Mouse (Mus musculus) liver, embryonic 14.5 days (tissue): Measurements from ENCODE around the gene Xirp1. TPM values are rescaled to one million over a fixed set of nuclear protein-coding genes. Genes with fewer than 3 reads are reported as not detected.

Source experiments
- ATAC-seq: fragments of 200-750 bp; cut with Nextera tagmentation; 2 replicates; pipeline ENCODE4 v1.8.0; 2017; ENCODE audit warnings: moderate number of reproducible peaks, mild to moderate bottlenecking, moderate library complexity; ENCODE audit not compliant: insufficient read depth
- DNase-seq, 3 experiments: peaks; one replicate each; pipeline ENCODE4 v3.0.0-alpha.2; 2012 to 2013; ENCODE audit warnings: low read depth in 3 of 3, low spot score in 3 of 3
- H3K27ac ChIP-seq: fragments of 300-500 bp; sonication (generic); 2 replicates; pipeline ENCODE4 v1.5.1; 2014; ENCODE audit warnings: moderate library complexity, mild to moderate bottlenecking, control low read depth, inconsistent platforms
- H3K27me3 ChIP-seq: fragments of 300-500 bp; sonication (generic); 2 replicates; pipeline ENCODE4 v1.6.1; 2014; ENCODE audit warnings: mild to moderate bottlenecking, low read length, moderate library complexity; ENCODE audit not compliant: control insufficient read depth, insufficient read depth
- H3K36me3 ChIP-seq: fragments of 300-500 bp; sonication (generic); replicated peaks from 2 replicates; pipeline ENCODE4 v1.6.1; 2014; ENCODE audit warnings: low read depth; ENCODE audit not compliant: control insufficient read depth, insufficient read depth
- H3K4me1 ChIP-seq, 2 experiments: fragments of 200-500 bp in 1 of 2; fragments of 300-500 bp in 1 of 2; sonication (generic) in 1 of 2; replicated peaks; 2 replicates each; pipeline ENCODE4 v1.6.1; 2012 to 2014; ENCODE audit warnings: antibody characterized with exemption in 1 of 2, inconsistent platforms in 1 of 2, low read length in 1 of 2; ENCODE audit not compliant: control insufficient read depth in 2 of 2, insufficient read depth in 2 of 2
- H3K4me2 ChIP-seq: fragments of 300-500 bp; sonication (generic); 2 replicates; pipeline ENCODE4 v1.6.1; 2014; ENCODE audit warnings: low read depth, mild to moderate bottlenecking, control low read depth, moderate library complexity
- H3K4me3 ChIP-seq, 2 experiments: fragments of 200-500 bp in 1 of 2; fragments of 300-500 bp in 1 of 2; sonication (generic) in 1 of 2; 2 replicates each; pipeline ENCODE4 v1.5.1; 2012 to 2014; ENCODE audit warnings: low read depth in 2 of 2, low read length in 2 of 2, mild to moderate bottlenecking in 2 of 2, control low read depth in 1 of 2, inconsistent platforms in 1 of 2, moderate library complexity in 1 of 2; ENCODE audit not compliant: insufficient read depth in 1 of 2
- H3K9ac ChIP-seq: fragments of 300-500 bp; sonication (generic); replicated peaks from 2 replicates; pipeline ENCODE4 v1.6.1; 2014; ENCODE audit warnings: mild to moderate bottlenecking, control low read depth, moderate library complexity
- H3K9me3 ChIP-seq: fragments of 300-500 bp; sonication (generic); 2 replicates; pipeline ENCODE4 v1.6.1; 2016; ENCODE audit warnings: low read length, mixed read lengths; ENCODE audit not compliant: control insufficient read depth
- CTCF ChIP-seq: IDR thresholded peaks from 2 replicates; pipeline ENCODE4 v1.5.1; 2016; ENCODE audit warnings: antibody characterized with exemption, low read depth, control low read depth
- EP300 ChIP-seq: IDR thresholded peaks from 2 replicates; pipeline ENCODE4 v1.6.1; 2016; ENCODE audit warnings: antibody characterized with exemption, low read depth
- WGBS: fragments of 180-500 bp; shearing (Covaris S2); extraction: QIAGEN DNeasy Blood & Tissue Kit; methylation state at CpG from one replicate; pipeline ENCODE4 v1.1.7; 2014; ENCODE audit not compliant: insufficient replicate concordance; 5-methylcytosine and 5-hydroxymethylcytosine counted together
- polyA plus RNA-seq, 2 experiments: library from polyadenylated mRNA; depleted of rRNA in 1 of 2; stranded (reverse) in 1 of 2; unstranded in 1 of 2; fragments of >200 nt; fragmentation: Nextera tagmentation in 1 of 2; extraction: Ambion mirVana in 1 of 2; gene quantifications; 2 replicates each; pipeline versions ENCODE4 v1.2.1 to v1.2.3; 2012 to 2014

Gene Xirp1
- polyA plus RNA-seq, 2 experiments = not detected

- Histone ChIP-seq H3K4me2 (no peak overlapping the region), H3K4me1 (peaks cover 0 to 3% of the 10 kb centered on the region in 2 experiments; a peak in 2 of 4 replicates), H3K9ac (no peak overlapping the region), H3K27me3 (no peaks in the 10 kb centered on the region), H3K36me3 (no peaks in the 10 kb centered on the region), H3K4me3 (no peak overlapping the region), H3K27ac (no peak overlapping the region), H3K9me3 (no peaks in the 10 kb centered on the region)
- DNase-seq = no peak
- TF ChIP-seq EP300 = no peak
- no peak for TF ChIP-seq CTCF
- 18% methylated on average over 10 of the region's 10 CpGs for WGBS
- no peak for ATAC-seq
Observed at GRCm38 (mm10) chr9:120030421-120030820, 7.0 kb upstream of the Xirp1 start.

DNA sequence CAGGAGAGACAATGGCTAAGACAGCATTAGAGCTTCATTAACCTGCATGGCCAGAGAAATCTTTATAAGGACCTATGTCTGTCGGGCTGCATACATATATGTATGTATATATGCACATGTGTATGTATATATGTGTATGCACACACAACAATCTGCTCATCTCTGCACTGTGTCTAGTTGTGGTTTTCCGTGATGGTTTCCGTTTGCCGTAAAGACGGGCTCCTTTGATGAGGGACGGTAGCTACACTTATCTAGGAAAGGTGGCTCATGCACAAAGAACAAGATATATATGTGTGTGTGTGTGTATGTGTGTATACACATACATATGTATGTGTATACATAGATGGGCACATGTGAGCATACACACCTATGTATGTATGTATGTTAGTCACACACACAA lies 6.5 kb upstream of the Xirp1 start:
- 49% methylated on average over 6 of the region's 6 CpGs for WGBS
- no peak overlapping the region for H3K27ac ChIP-seq
- no peak overlapping the region for H3K4me2 ChIP-seq
- ATAC-seq = no peak
- no peaks in the 10 kb centered on the region for H3K9me3 ChIP-seq
- peaks cover 0 to 3% of the 10 kb centered on the region in 2 experiments; a peak in 2 of 4 replicates for H3K4me1 ChIP-seq
- H3K9ac ChIP-seq = no peak overlapping the region
- H3K27me3 ChIP-seq = no peaks in the 10 kb centered on the region
- no peak for DNase-seq
- TF ChIP-seq CTCF (no peak), EP300 (no peak)
- H3K36me3 ChIP-seq = no peaks in the 10 kb centered on the region
- no peak overlapping the region for H3K4me3 ChIP-seq

DNA sequence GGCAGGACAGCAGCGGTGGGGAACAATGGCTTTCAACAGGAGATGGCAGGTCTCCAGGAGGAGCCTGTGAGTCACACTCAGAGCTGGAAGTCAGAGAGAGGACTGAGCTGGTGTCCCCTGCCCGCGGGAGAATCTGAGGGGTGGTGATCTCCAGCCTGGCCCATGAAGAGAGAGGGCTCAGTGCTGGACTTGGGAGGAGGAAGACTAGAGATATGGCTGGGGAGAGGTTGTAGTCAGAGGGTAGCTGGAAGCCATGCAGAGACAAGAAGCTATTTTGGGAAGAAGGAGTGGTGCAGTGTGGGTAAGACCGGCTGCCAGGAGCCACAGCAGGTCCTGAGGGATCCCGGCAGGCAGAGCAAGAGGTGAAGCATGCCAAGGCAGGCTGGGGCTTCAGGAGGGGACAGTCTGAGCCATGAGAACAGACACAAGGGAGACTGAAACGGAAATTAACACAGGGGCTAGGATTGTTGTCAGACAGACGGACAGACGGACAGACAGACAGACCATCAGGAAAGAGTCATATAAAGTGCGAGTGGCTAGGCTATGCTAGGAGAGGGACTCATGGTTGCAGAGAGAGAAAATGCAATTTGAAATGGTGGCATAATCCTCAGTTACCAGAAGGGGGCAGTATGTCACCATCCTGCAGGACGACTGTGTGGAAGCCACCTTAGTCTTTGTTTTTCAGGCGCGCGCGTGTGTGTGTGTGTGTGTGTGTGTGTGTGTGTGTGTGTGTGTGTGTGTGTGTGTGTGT lies 4.2 kb upstream of the Xirp1 start:
- no peak overlapping the region for H3K4me2 ChIP-seq
- H3K27me3 ChIP-seq = no peaks in the 10 kb centered on the region
- ATAC-seq = peak; percentile 26; the same call in 1 of the 2 replicates
- peaks cover 0 to 3% of the 10 kb centered on the region in 2 experiments; a peak in 2 of 4 replicates for H3K4me1 ChIP-seq
- 20% methylated on average over 12 of the region's 14 CpGs for WGBS
- TF ChIP-seq EP300 (no peak), CTCF (peak; percentile 90)
- H3K9me3 ChIP-seq = no peaks in the 10 kb centered on the region
- no peak overlapping the region for H3K9ac ChIP-seq
- no peaks in the 10 kb centered on the region for H3K36me3 ChIP-seq
- no peak overlapping the region for H3K27ac ChIP-seq
- no peak overlapping the region for H3K4me3 ChIP-seq
- peak in 2 of 3 experiments; percentile 33 to 49 for DNase-seq

DNA sequence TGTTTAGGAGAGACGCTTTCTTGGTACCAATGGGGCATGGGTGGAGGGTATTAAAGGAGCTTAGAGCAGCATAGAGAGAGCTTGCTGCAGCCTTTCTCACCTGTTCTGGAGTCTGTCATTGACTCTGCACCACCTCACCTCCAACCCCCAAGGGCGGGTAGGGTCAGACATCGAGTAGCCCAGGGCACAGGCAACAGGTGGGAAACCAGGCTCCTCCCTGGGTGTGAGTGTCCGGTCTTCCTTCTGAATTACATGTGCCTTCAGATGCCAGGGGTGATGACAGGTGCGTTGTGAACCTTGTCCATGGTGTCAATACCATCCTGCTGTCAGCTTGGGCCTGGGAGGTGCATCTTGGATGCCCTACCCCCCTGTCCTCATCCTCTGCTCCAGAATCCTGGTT lies 1.2 kb upstream of the Xirp1 start:
- H3K9me3 ChIP-seq = no peaks in the 10 kb centered on the region
- no peak for DNase-seq
- ATAC-seq = no peak
- H3K9ac ChIP-seq = no peak overlapping the region
- H3K4me3 ChIP-seq = no peak overlapping the region
- H3K27ac ChIP-seq = no peak overlapping the region
- no peaks in the 10 kb centered on the region for H3K27me3 ChIP-seq
- TF ChIP-seq EP300 = no peak
- TF ChIP-seq CTCF = no peak
- H3K4me2 ChIP-seq = no peak overlapping the region
- 63% methylated on average over 5 of the region's 5 CpGs for WGBS
- H3K4me1 ChIP-seq = peaks cover 0 to 3% of the 10 kb centered on the region in 2 experiments; a peak in 2 of 4 replicates
- no peaks in the 10 kb centered on the region for H3K36me3 ChIP-seq

GRCm38 (mm10) chr9:120024171-120024570 lies 773 bp upstream of the Xirp1 start:
- Histone ChIP-seq H3K4me1 (peaks cover 0 to 3% of the 10 kb centered on the region in 2 experiments; a peak in 2 of 4 replicates), H3K9ac (no peak overlapping the region), H3K9me3 (no peaks in the 10 kb centered on the region), H3K27ac (no peak overlapping the region), H3K4me3 (no peak overlapping the region), H3K36me3 (no peaks in the 10 kb centered on the region), H3K4me2 (no peak overlapping the region), H3K27me3 (no peaks in the 10 kb centered on the region)
- TF ChIP-seq CTCF = no peak
- TF ChIP-seq EP300 = no peak
- 64% methylated on average over 10 of the region's 10 CpGs for WGBS
- no peak for DNase-seq
- no peak for ATAC-seq
